Mouse (Mus musculus): ENCODE measurements around the gene Eepd1. TPM values are rescaled to one million over a fixed set of nuclear protein-coding genes. Genes with fewer than 3 reads are reported as not detected.
A peak's percentile ranks its signal among the peaks of the same experiment; 100 is the strongest.

The Eepd1 gene
- polyA plus RNA-seq, 1 experiment from 2014 or later = 7.8 TPM

DNA sequence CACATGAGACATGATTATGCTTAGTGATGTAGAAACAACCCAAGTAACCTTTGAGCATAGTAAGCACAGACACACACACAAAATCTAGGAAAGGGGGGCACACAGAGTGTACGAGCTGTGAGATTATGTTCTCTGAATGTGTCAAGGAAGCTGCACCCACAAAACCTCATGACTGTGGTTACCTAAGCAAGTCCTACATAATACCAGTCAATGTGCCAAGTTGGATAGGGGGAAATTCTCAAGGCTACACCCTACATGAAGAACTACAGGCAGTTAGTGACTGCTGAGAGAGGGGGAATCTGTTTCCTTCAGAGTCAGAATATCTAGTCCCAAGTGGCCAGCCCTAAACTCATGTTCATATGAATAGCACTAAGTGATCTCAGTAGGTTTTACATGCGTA is 58.1 kb downstream of the Eepd1 start:
- ATAC-seq (ENCODE audit: low FRiP score) (no peak), DNase-seq (ENCODE audit: low spot score, missing footprints) (peak; percentile 14)
- no peaks in the 10 kb centered on the region for H3K9me3 ChIP-seq (ENCODE audit: control insufficient read depth, low read length)
- no peaks in the 10 kb centered on the region for H3K4me1 ChIP-seq (ENCODE audit: control insufficient read depth, insufficient read depth, low read length)
- H3K27me3 ChIP-seq (ENCODE audit: control insufficient read depth, insufficient read depth, low read length) = no peaks in the 10 kb centered on the region
- no peak overlapping the region for H3K4me2 ChIP-seq
- H3K4me3 ChIP-seq (ENCODE audit: low read depth, low read length) = no peak overlapping the region
- H3K9ac ChIP-seq (ENCODE audit: low read length) = no peak overlapping the region
- H3K27ac ChIP-seq (ENCODE audit: low read depth, low read length) = no peak overlapping the region
- 93% methylated on average over 2 of the region's 2 CpGs for WGBS
- no peaks in the 10 kb centered on the region for H3K36me3 ChIP-seq (ENCODE audit: control insufficient read depth, insufficient read depth, low read length)

DNA sequence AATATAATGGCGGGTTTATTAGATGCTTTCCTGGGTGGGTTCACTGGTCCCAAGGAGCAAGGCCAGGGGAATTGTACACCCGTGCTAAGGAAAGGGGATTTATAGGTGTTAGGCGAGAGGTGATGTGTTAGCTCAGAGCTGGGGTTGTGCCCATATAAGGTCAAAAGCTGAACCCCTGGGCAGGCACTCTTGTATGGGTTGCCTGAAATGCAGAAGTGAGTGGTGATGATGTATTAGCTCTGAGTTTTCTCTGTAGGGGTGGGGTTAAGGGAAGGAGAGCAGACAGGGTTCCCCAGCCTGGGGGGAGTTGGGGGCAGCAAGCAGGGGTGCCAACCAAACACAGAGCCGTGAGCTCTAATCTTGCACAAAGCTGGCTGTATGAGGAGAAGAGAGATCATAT is 60.0 kb downstream of the Eepd1 start:
- ATAC-seq (ENCODE audit: low FRiP score) (no peak), DNase-seq (ENCODE audit: low spot score, missing footprints) (peak; percentile 35)
- Histone ChIP-seq H3K36me3 (ENCODE audit: control insufficient read depth, insufficient read depth, low read length) (no peaks in the 10 kb centered on the region), H3K4me1 (ENCODE audit: control insufficient read depth, insufficient read depth, low read length) (no peaks in the 10 kb centered on the region), H3K9me3 (ENCODE audit: control insufficient read depth, low read length) (no peaks in the 10 kb centered on the region), H3K27ac (ENCODE audit: low read depth, low read length) (no peak overlapping the region), H3K9ac (ENCODE audit: low read length) (no peak overlapping the region), H3K4me2 (no peak overlapping the region), H3K27me3 (ENCODE audit: control insufficient read depth, insufficient read depth, low read length) (no peaks in the 10 kb centered on the region), H3K4me3 (ENCODE audit: low read depth, low read length) (no peak overlapping the region)
- WGBS = 88% methylated on average over 4 of the region's 4 CpGs

- H3K9ac ChIP-seq (ENCODE audit: low read length) = no peak overlapping the region
These were observed 63.9 kb downstream of the Eepd1 start for GRCm38 (mm10) chr9:25545212-25545611.

DNA sequence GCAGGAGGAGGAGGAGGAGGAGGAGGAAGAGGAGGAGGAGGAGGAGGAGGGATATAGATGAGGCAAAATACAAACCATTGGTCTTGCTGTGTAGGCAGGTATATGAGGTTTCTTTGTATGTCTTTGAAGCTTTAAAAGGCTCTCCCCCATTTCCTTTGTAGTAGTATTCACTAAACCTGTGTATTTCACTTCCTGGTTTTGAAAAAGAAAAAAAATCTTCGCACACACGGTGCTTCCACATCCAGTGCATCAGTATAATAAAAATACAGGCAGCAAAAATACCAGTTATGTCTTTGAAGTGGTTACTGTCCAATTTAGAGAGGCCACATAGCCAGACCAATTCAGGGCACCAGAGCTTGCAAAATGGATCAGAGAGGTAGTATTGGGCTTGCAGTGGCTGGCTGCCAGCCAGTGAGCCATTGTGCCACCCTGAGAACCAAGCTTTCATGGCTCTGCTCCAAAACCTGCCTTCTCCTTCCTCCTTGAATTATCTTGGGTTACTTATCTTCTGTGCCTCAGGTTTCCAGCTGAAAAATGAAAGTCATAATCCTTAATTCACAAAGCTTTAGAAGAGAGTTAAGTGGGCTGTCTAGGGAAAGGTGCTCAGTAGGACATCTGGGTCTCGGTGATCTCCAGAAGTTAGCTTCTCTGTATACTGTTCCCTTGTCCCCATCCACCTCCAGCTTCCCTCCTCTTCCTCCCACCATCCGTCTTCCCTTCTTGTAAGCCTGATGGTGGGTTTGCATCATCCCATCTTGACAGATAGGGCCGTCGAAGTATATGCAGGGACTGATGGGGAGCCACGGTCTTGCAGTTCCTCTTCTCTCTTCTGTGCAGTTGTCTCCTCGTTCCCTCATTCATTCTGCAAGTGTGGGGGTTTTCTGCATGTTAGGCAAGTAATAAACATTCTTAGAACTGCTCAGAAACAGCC is 68.0 kb downstream of the Eepd1 start:
- H3K27me3 ChIP-seq (ENCODE audit: control insufficient read depth, insufficient read depth, low read length) = no peaks in the 10 kb centered on the region
- H3K4me1 ChIP-seq (ENCODE audit: control insufficient read depth, insufficient read depth, low read length) = no peaks in the 10 kb centered on the region
- no peak overlapping the region for H3K4me3 ChIP-seq (ENCODE audit: low read depth, low read length)
- DNase-seq (ENCODE audit: low spot score, missing footprints) = peak; percentile 51
- no peaks in the 10 kb centered on the region for H3K36me3 ChIP-seq (ENCODE audit: control insufficient read depth, insufficient read depth, low read length)
- H3K27ac ChIP-seq (ENCODE audit: low read depth, low read length) = no peak overlapping the region
- no peaks in the 10 kb centered on the region for H3K9me3 ChIP-seq (ENCODE audit: control insufficient read depth, low read length)
- 86% methylated on average over 8 of the region's 8 CpGs for WGBS
- H3K4me2 ChIP-seq = no peak overlapping the region
- no peak overlapping the region for H3K9ac ChIP-seq (ENCODE audit: low read length)
- no peak for ATAC-seq (ENCODE audit: low FRiP score)

More at GRCm38 (mm10) chr9:25545212-25545611, 63.9 kb downstream of the Eepd1 start:
- Histone ChIP-seq H3K4me3 (ENCODE audit: low read depth, low read length) (no peak overlapping the region), H3K27ac (ENCODE audit: low read depth, low read length) (no peak overlapping the region), H3K9me3 (ENCODE audit: control insufficient read depth, low read length) (no peaks in the 10 kb centered on the region), H3K4me1 (ENCODE audit: control insufficient read depth, insufficient read depth, low read length) (no peaks in the 10 kb centered on the region), H3K4me2 (no peak overlapping the region), H3K27me3 (ENCODE audit: control insufficient read depth, insufficient read depth, low read length) (no peaks in the 10 kb centered on the region), H3K36me3 (ENCODE audit: control insufficient read depth, insufficient read depth, low read length) (no peaks in the 10 kb centered on the region)
- ATAC-seq (ENCODE audit: low FRiP score) (no peak), DNase-seq (ENCODE audit: low spot score, missing footprints) (peak; percentile 65)
- 86% methylated on average over 2 of the region's 2 CpGs for WGBS

DNA sequence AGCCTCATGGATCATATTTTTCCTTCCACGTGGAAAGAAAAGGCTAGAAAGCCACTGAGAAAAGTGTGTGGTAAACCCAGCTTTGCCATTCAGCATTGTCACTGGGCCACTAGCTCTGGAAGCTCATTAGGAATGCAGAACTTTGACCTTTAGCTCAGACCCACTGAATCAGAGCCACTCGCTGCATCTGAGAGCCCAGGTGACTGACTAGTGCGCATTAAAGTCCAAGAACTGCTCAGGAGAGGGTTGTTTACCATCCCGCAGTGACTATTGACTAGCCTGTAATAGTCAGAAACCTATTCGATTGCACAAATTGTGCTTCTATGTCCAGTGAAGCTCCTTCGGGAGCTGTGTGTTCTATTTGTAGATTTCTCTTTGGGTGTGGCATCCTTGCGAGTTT is 68.8 kb downstream of the Eepd1 start:
- no peak overlapping the region for H3K4me3 ChIP-seq (ENCODE audit: low read depth, low read length)
- H3K27me3 ChIP-seq (ENCODE audit: control insufficient read depth, insufficient read depth, low read length) = no peaks in the 10 kb centered on the region
- ATAC-seq (ENCODE audit: low FRiP score) (no peak), DNase-seq (ENCODE audit: low spot score, missing footprints) (peak; percentile 12)
- no peaks in the 10 kb centered on the region for H3K9me3 ChIP-seq (ENCODE audit: control insufficient read depth, low read length)
- H3K36me3 ChIP-seq (ENCODE audit: control insufficient read depth, insufficient read depth, low read length) = no peaks in the 10 kb centered on the region
- no peaks in the 10 kb centered on the region for H3K4me1 ChIP-seq (ENCODE audit: control insufficient read depth, insufficient read depth, low read length)
- no peak overlapping the region for H3K4me2 ChIP-seq
- 87% methylated on average over 7 of the region's 7 CpGs for WGBS
- no peak overlapping the region for H3K27ac ChIP-seq (ENCODE audit: low read depth, low read length)
- no peak overlapping the region for H3K9ac ChIP-seq (ENCODE audit: low read length)

- H3K27me3 ChIP-seq (ENCODE audit: control insufficient read depth, insufficient read depth, low read length) = no peaks in the 10 kb centered on the region
- 83% methylated on average over 2 of the region's 2 CpGs for WGBS
- no peak overlapping the region for H3K4me2 ChIP-seq
- ATAC-seq (ENCODE audit: low FRiP score) (no peak), DNase-seq (ENCODE audit: low spot score, missing footprints) (peak; percentile 33)
- no peaks in the 10 kb centered on the region for H3K36me3 ChIP-seq (ENCODE audit: control insufficient read depth, insufficient read depth, low read length)
- H3K27ac ChIP-seq (ENCODE audit: low read depth, low read length) = no peak overlapping the region
- H3K9ac ChIP-seq (ENCODE audit: low read length) = no peak overlapping the region
- H3K4me1 ChIP-seq (ENCODE audit: control insufficient read depth, insufficient read depth, low read length) = no peaks in the 10 kb centered on the region
- no peak overlapping the region for H3K4me3 ChIP-seq (ENCODE audit: low read depth, low read length)
- H3K9me3 ChIP-seq (ENCODE audit: control insufficient read depth, low read length) = no peaks in the 10 kb centered on the region
These were observed 71.2 kb downstream of the Eepd1 start for GRCm38 (mm10) chr9:25552532-25552931.

GRCm38 (mm10) chr9:25554246-25554803 is 73.0 kb downstream of the Eepd1 start:
- no peaks in the 10 kb centered on the region for H3K27me3 ChIP-seq (ENCODE audit: control insufficient read depth, insufficient read depth, low read length)
- no peaks in the 10 kb centered on the region for H3K4me1 ChIP-seq (ENCODE audit: control insufficient read depth, insufficient read depth, low read length)
- no peaks in the 10 kb centered on the region for H3K36me3 ChIP-seq (ENCODE audit: control insufficient read depth, insufficient read depth, low read length)
- no peaks in the 10 kb centered on the region for H3K9me3 ChIP-seq (ENCODE audit: control insufficient read depth, low read length)
- ATAC-seq (ENCODE audit: low FRiP score) (no peak), DNase-seq (ENCODE audit: low spot score, missing footprints) (peak; percentile 53)
- no peak overlapping the region for H3K9ac ChIP-seq (ENCODE audit: low read length)
- no peak overlapping the region for H3K4me2 ChIP-seq
- WGBS = 85% methylated on average over 6 of the region's 6 CpGs
- no peak overlapping the region for H3K4me3 ChIP-seq (ENCODE audit: low read depth, low read length)
- H3K27ac ChIP-seq (ENCODE audit: low read depth, low read length) = no peak overlapping the region

- no peaks in the 10 kb centered on the region for H3K36me3 ChIP-seq (ENCODE audit: control insufficient read depth, insufficient read depth, low read length)
- H3K4me2 ChIP-seq = no peak overlapping the region
- no peaks in the 10 kb centered on the region for H3K9me3 ChIP-seq (ENCODE audit: control insufficient read depth, low read length)
- 86% methylated on average over 6 of the region's 6 CpGs for WGBS
- no peak overlapping the region for H3K27ac ChIP-seq (ENCODE audit: low read depth, low read length)
- no peak for ATAC-seq (ENCODE audit: low FRiP score)
- no peak overlapping the region for H3K9ac ChIP-seq (ENCODE audit: low read length)
- no peaks in the 10 kb centered on the region for H3K27me3 ChIP-seq (ENCODE audit: control insufficient read depth, insufficient read depth, low read length)
- no peak overlapping the region for H3K4me3 ChIP-seq (ENCODE audit: low read depth, low read length)
- DNase-seq (ENCODE audit: low spot score, missing footprints) = no peak
- H3K4me1 ChIP-seq (ENCODE audit: control insufficient read depth, insufficient read depth, low read length) = no peaks in the 10 kb centered on the region
These were observed 73.9 kb downstream of the Eepd1 start for GRCm38 (mm10) chr9:25555261-25555660.

GRCm38 (mm10) chr9:25556008-25556407 is 74.7 kb downstream of the Eepd1 start:
- H3K4me2 ChIP-seq = no peak overlapping the region
- no peaks in the 10 kb centered on the region for H3K4me1 ChIP-seq (ENCODE audit: control insufficient read depth, insufficient read depth, low read length)
- H3K4me3 ChIP-seq (ENCODE audit: low read depth, low read length) = no peak overlapping the region
- H3K9ac ChIP-seq (ENCODE audit: low read length) = no peak overlapping the region
- no peaks in the 10 kb centered on the region for H3K27me3 ChIP-seq (ENCODE audit: control insufficient read depth, insufficient read depth, low read length)
- H3K9me3 ChIP-seq (ENCODE audit: control insufficient read depth, low read length) = no peaks in the 10 kb centered on the region
- DNase-seq (ENCODE audit: low spot score, missing footprints) (no peak), ATAC-seq (ENCODE audit: low FRiP score) (no peak)
- no peaks in the 10 kb centered on the region for H3K36me3 ChIP-seq (ENCODE audit: control insufficient read depth, insufficient read depth, low read length)
- 84% methylated on average over 3 of the region's 3 CpGs for WGBS
- H3K27ac ChIP-seq (ENCODE audit: low read depth, low read length) = no peak overlapping the region
